Mouse (Mus musculus) midbrain, embryonic 13.5 days (tissue): ENCODE measurements around the gene Rbms2. TPM values are rescaled to one million over a fixed set of nuclear protein-coding genes. Genes with fewer than 3 reads are reported as not detected.

ENCODE experiments used
- ATAC-seq: fragments of 200-750 bp; cut with Nextera tagmentation; 2 replicates; pipeline ENCODE4 v1.8.0; 2017; ENCODE audit warnings: mild to moderate bottlenecking, moderate TSS enrichment, moderate library complexity
- H3K27ac ChIP-seq: fragments of 300-500 bp; sonication (generic); 2 replicates; pipeline ENCODE4 v1.5.1; 2015; ENCODE audit warnings: inconsistent platforms, mild to moderate bottlenecking, moderate library complexity
- H3K27me3 ChIP-seq: fragments of 300-500 bp; sonication (generic); 2 replicates; pipeline ENCODE4 v1.6.1; 2015; ENCODE audit warnings: mild to moderate bottlenecking, inconsistent platforms
- H3K36me3 ChIP-seq: fragments of 300-500 bp; sonication (generic); 2 replicates; pipeline ENCODE4 v1.6.1; 2015; ENCODE audit warnings: mild to moderate bottlenecking, inconsistent platforms
- H3K4me1 ChIP-seq: fragments of 300-500 bp; sonication (generic); replicated peaks from 2 replicates; pipeline ENCODE4 v1.6.1; 2015; ENCODE audit warnings: inconsistent platforms
- H3K4me2 ChIP-seq: fragments of 300-500 bp; sonication (generic); replicated peaks from 2 replicates; pipeline ENCODE4 v1.6.1; 2015; ENCODE audit warnings: moderate library complexity, mild to moderate bottlenecking, inconsistent platforms
- H3K4me3 ChIP-seq: fragments of 300-500 bp; sonication (generic); replicated peaks from 2 replicates; pipeline ENCODE4 v1.5.1; 2015; ENCODE audit warnings: mild to moderate bottlenecking, inconsistent platforms
- H3K9ac ChIP-seq: fragments of 300-500 bp; sonication (generic); replicated peaks from 2 replicates; pipeline ENCODE4 v1.6.1; 2015; ENCODE audit warnings: mild to moderate bottlenecking, inconsistent platforms
- H3K9me3 ChIP-seq: fragments of 300-500 bp; sonication (generic); 2 replicates; pipeline ENCODE4 v1.6.1; 2016; ENCODE audit warnings: mild to moderate bottlenecking, inconsistent platforms
- WGBS: fragments of 180-500 bp; shearing (Covaris S2); methylation state at CpG from one replicate; pipeline ENCODE4 v1.1.7; 2015; 5-methylcytosine and 5-hydroxymethylcytosine counted together
- polyA plus RNA-seq: library from polyadenylated mRNA; unstranded; fragments of >200 nt; fragmentation: Nextera tagmentation; extraction: Ambion mirVana; gene quantifications from 2 replicates; pipeline ENCODE4 v1.2.1, GENCODE M21; 2015

Rbms2 gene
- polyA plus RNA-seq, 1 experiment from 2014 or later = 10.9 TPM

GRCm38 (mm10) chr10:128153978-128154377 is 26.1 kb downstream of the Rbms2 start:
- WGBS = 80% methylated on average over 3 of the region's 3 CpGs
- Histone ChIP-seq H3K9me3 (no peaks in the 10 kb centered on the region), H3K27ac (no peak overlapping the region), H3K4me2 (no peak overlapping the region), H3K4me1 (peaks cover 8% of the 10 kb centered on the region), H3K36me3 (peaks cover 5% of the 10 kb centered on the region; the same call in 1 of the 2 replicates), H3K27me3 (no peaks in the 10 kb centered on the region), H3K9ac (no peak overlapping the region), H3K4me3 (no peak overlapping the region)
- no peak for ATAC-seq

DNA sequence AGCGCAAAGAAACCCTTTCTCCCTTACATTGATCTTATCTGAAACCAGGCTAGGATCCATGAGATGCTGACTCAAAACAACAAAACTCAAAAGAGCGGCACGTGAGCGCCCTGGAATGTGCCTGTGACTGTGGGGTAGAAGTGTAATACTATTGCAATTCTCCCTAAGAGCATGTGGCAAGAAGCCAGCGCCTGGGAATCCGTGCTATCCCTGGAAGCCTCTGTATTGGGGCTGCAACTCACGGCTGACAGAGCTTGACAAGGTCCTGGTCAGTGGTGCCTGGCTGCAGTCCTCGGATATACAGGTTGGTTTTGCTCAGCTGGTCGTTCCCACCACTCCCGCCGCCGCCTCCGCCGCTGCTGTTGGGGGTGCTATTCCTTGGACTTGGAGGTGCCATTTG is 29.2 kb downstream of the Rbms2 start:
- Histone ChIP-seq H3K4me3 (no peak overlapping the region), H3K36me3 (peaks cover 5% of the 10 kb centered on the region; the same call in 1 of the 2 replicates), H3K4me2 (no peak overlapping the region), H3K9me3 (no peaks in the 10 kb centered on the region), H3K27ac (no peak overlapping the region), H3K27me3 (no peaks in the 10 kb centered on the region), H3K9ac (no peak overlapping the region), H3K4me1 (peaks cover 8% of the 10 kb centered on the region)
- no peak for ATAC-seq
- WGBS = 90% methylated on average over 14 of the region's 14 CpGs

DNA sequence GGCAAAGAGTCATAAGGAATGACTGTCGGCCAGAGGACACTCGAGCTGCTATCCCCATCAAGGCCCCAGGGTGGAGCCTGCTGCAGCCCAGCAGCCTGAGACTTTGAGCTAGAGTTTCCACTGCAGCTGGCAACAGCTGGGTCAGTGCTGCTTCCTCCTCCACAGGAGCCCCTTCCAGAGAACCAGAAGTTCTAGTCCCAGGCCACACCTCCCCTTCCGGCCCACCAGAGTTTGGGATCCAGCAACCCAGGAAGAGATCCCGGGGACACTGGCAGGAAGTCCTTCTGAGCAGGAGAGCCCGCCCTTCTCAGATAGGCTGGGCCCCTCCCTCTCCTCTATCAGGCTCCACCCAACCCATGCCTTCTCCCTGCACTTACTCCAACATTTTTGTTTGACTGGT is 30.5 kb downstream of the Rbms2 start:
- Histone ChIP-seq H3K4me2 (0 out of 2 replicates have a peak overlapping the region, but pooled peaks have one; percentile 5), H3K4me3 (no peak overlapping the region), H3K27me3 (no peaks in the 10 kb centered on the region), H3K4me1 (peaks cover 8% of the 10 kb centered on the region), H3K27ac (peak overlapping the region; percentile 2; the same call in 1 of the 2 replicates), H3K36me3 (peaks cover 5% of the 10 kb centered on the region; the same call in 1 of the 2 replicates), H3K9me3 (no peaks in the 10 kb centered on the region), H3K9ac (no peak overlapping the region)
- WGBS = 5% methylated on average over 5 of the region's 5 CpGs
- ATAC-seq = peak; percentile 58

- H3K4me1 ChIP-seq = peaks cover 8% of the 10 kb centered on the region
- no peaks in the 10 kb centered on the region for H3K9me3 ChIP-seq
- H3K27me3 ChIP-seq = no peaks in the 10 kb centered on the region
- H3K9ac ChIP-seq = no peak overlapping the region
- H3K27ac ChIP-seq = no peak overlapping the region; the same call in none of the 2 replicates
- no peak overlapping the region for H3K4me2 ChIP-seq
- ATAC-seq = no peak
- no peak overlapping the region for H3K4me3 ChIP-seq
- peaks cover 5% of the 10 kb centered on the region for H3K36me3 ChIP-seq
- WGBS = 90% methylated on average over 5 of the region's 5 CpGs
Observed at GRCm38 (mm10) chr10:128148789-128149365, 31.2 kb downstream of the Rbms2 start.

DNA sequence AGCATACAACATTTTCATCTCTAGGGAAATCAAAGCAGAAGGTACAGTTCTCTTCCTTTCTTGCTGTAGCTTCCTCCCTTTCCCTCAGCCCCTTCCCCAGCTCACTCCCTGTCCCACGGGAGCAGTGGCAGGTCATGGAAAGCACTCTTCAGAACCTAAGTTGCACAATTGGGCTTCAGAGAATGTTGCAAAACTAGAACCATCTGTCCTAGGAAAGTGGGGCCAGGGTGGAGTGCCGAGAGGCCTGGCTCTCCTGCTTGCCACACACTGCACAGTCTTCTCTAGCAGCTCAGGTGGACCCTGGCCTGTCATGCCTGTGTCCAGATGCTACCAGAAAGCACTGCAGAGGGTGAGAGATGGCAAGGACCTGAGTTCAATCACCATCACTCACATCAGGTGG is 35.1 kb downstream of the Rbms2 start:
- H3K4me3 ChIP-seq = no peak overlapping the region
- 89% methylated on average over 2 of the region's 2 CpGs for WGBS
- no peaks in the 10 kb centered on the region for H3K27me3 ChIP-seq
- peaks cover 7% of the 10 kb centered on the region for H3K4me1 ChIP-seq
- ATAC-seq = no peak
- H3K36me3 ChIP-seq = peaks cover 5% of the 10 kb centered on the region; the same call in 1 of the 2 replicates
- no peak overlapping the region for H3K27ac ChIP-seq
- H3K9me3 ChIP-seq = no peaks in the 10 kb centered on the region
- no peak overlapping the region for H3K9ac ChIP-seq
- H3K4me2 ChIP-seq = no peak overlapping the region

- Histone ChIP-seq H3K27me3 (no peaks in the 10 kb centered on the region), H3K9ac (no peak overlapping the region), H3K27ac (no peak overlapping the region), H3K4me1 (no peaks in the 10 kb centered on the region), H3K36me3 (peaks cover 5% of the 10 kb centered on the region; the same call in 1 of the 2 replicates), H3K4me2 (no peak overlapping the region), H3K9me3 (no peaks in the 10 kb centered on the region), H3K4me3 (no peak overlapping the region)
- 92% methylated on average over 4 of the region's 4 CpGs for WGBS
- no peak for ATAC-seq
Observed at GRCm38 (mm10) chr10:128143659-128144058, 36.4 kb downstream of the Rbms2 start.

GRCm38 (mm10) chr10:128142165-128142564 is 37.9 kb downstream of the Rbms2 start:
- Histone ChIP-seq H3K27ac (no peak overlapping the region), H3K36me3 (peaks cover 12% of the 10 kb centered on the region), H3K9me3 (no peaks in the 10 kb centered on the region), H3K9ac (no peak overlapping the region), H3K4me1 (no peaks in the 10 kb centered on the region), H3K4me2 (no peak overlapping the region), H3K4me3 (no peak overlapping the region), H3K27me3 (no peaks in the 10 kb centered on the region)
- no peak for ATAC-seq
- WGBS = 78% methylated on average over 2 of the region's 2 CpGs

DNA sequence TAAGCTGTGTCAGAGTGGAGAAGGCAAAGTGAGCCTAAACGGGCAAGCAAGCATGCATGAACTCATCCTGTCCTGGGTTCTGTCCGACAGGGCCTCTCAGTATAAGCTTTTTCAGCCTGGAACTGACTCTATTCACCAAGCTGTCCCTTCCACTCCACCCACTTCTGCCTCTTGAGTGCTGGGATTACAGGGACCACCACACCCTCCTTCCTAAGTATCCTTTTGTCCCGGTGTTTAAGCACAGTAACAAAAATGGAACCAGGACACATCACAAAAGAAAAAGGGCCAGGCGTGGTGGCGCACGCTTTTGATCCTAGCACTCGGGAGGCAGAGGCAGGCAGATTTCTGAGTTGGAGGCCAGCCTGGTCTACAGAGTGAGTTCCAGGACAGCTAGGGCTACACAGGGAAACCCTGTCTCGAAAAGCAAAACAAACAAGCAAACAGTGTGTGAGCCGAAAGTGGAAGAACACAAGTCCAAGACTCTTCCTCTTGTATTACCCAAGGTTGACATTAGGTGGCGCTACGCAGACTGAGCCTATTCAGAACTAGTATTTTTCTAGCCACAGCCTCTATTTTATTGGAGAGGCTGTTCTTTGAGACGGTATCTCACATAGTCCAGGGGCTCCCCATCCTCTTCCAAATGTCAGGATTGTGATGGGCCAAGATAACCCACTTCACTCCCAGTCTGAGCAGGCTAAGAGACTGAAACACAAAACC is 39.7 kb downstream of the Rbms2 start:
- WGBS = 69% methylated on average over 12 of the region's 12 CpGs
- no peaks in the 10 kb centered on the region for H3K9me3 ChIP-seq

DNA sequence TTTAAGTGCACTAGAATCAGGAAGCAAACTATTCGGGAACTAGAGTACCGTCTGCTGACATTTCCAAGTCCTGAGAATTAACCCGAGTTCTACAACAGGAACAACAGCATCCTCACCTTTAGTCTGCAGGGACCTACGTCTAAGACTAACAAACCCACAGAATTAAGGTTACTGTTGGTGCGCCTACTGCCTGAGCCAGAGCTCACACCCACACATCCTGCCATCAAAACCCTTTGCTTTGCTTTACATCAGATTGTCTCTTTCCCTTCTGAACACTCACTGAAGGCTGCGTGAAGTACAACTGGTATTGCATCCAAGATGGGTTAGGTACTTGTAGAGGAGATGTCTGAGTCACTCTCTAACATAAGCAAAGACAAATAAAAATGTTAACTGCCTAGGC is 44.7 kb downstream of the Rbms2 start:
- no peak for ATAC-seq

More for the DNA sequence above, 39.7 kb downstream of the Rbms2 start:
- H3K9ac ChIP-seq = no peak overlapping the region
- no peak overlapping the region for H3K4me2 ChIP-seq
- H3K36me3 ChIP-seq = peaks cover 12% of the 10 kb centered on the region
- no peaks in the 10 kb centered on the region for H3K27me3 ChIP-seq
- no peak for ATAC-seq
- no peak overlapping the region for H3K4me3 ChIP-seq
- no peaks in the 10 kb centered on the region for H3K4me1 ChIP-seq
- H3K27ac ChIP-seq = no peak overlapping the region

DNA sequence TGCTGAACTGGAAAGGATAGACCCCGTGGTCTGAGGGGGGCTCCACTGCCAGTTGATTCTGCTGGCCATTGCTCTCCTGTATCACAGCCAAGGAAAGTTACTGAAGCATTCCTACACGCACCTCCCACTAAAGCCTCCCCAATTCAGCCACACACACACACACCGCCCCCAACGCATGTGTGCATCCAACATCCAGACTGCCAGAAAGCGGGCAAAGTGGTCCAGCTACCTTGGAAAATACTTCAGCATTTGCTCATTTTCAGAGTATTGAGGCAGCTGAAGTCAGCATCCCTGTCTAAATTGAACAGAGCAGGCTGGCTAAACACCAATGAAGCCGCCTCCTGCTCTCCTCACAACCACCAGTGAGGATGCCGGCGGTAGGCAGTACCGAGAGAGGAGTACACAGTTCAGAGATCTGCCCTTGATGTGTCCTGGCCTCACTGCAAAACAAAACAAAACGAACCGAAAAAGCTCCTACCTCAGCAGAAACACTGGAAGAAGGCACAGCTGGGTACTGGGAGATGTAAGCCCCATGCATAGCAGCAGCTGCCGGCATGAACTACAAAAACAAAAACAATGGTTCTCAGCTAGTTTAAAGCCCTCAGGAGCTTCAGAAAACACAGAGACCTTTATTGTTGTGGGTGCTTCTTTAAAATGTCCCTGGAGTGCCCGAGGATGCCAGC is 46.3 kb downstream of the Rbms2 start:
- Histone ChIP-seq H3K4me2 (no peak overlapping the region), H3K36me3 (peaks cover 32% of the 10 kb centered on the region), H3K9me3 (no peaks in the 10 kb centered on the region), H3K27me3 (no peaks in the 10 kb centered on the region), H3K4me3 (no peak overlapping the region), H3K4me1 (no peaks in the 10 kb centered on the region), H3K27ac (0 out of 2 replicates have a peak overlapping the region, but pooled peaks have one; percentile 32), H3K9ac (no peak overlapping the region)
- 36% methylated on average over 13 of the region's 13 CpGs for WGBS
- ATAC-seq = no peak

More for the DNA sequence above, 44.7 kb downstream of the Rbms2 start:
- Histone ChIP-seq H3K4me3 (no peak overlapping the region), H3K9me3 (no peaks in the 10 kb centered on the region), H3K27me3 (no peaks in the 10 kb centered on the region), H3K4me1 (no peaks in the 10 kb centered on the region), H3K36me3 (peaks cover 20% of the 10 kb centered on the region), H3K4me2 (no peak overlapping the region), H3K9ac (no peak overlapping the region), H3K27ac (no peak overlapping the region)
- 94% methylated on average over 6 of the region's 6 CpGs for whole genome bisulfite sequencing

DNA sequence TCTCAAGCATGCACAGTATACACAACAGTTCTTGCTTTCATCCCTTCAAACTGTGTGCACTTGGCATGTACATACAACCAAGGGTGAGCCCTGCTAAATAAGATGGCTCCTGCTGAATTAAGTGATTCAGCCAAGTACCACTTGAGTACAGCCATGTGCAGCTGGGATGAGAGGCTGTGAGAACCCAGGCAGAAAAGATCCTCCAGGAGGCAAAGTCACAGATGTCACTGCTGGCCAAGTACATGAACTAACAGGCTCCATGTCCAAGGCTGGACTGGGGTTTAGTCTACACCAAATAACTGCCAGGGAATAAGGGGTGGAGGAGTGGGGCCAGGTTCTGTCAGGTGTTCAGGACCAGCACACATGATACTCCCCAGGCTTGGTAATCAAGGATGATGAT is 48.3 kb downstream of the Rbms2 start:
- Histone ChIP-seq H3K27me3 (no peaks in the 10 kb centered on the region), H3K36me3 (peaks cover 44% of the 10 kb centered on the region), H3K4me3 (no peak overlapping the region), H3K27ac (no peak overlapping the region), H3K4me1 (no peaks in the 10 kb centered on the region), H3K9me3 (no peaks in the 10 kb centered on the region), H3K9ac (no peak overlapping the region), H3K4me2 (no peak overlapping the region)
- ATAC-seq = no peak

- H3K27me3 ChIP-seq = no peaks in the 10 kb centered on the region
- no peak overlapping the region for H3K4me2 ChIP-seq
- ATAC-seq = no peak
- H3K36me3 ChIP-seq = peaks cover 49% of the 10 kb centered on the region
- no peak overlapping the region for H3K4me3 ChIP-seq
- no peak overlapping the region for H3K9ac ChIP-seq
- H3K9me3 ChIP-seq = no peaks in the 10 kb centered on the region
- H3K4me1 ChIP-seq = no peaks in the 10 kb centered on the region
- 88% methylated on average over 3 of the region's 3 CpGs for WGBS
- no peak overlapping the region for H3K27ac ChIP-seq
Observed at GRCm38 (mm10) chr10:128131297-128131696, 48.8 kb downstream of the Rbms2 start.
